Mouse (Mus musculus) retina, postnatal 1 day (tissue): Measurements from ENCODE around the gene D10Jhu81e.
A peak's percentile ranks its signal among the peaks of the same experiment; 100 is the strongest.
"Not testable (repeated sequence)": the region's sequence is repeated elsewhere in the genome, so short reads cannot be mapped to it uniquely, and the experiment has no call there.

Experiments
- DNase-seq: peaks from one replicate; pipeline ENCODE4 v3.0.0-alpha.2; 2012

D10Jhu81e gene

GRCm38 (mm10) chr10:78169281-78170042 is at the start of gene D10Jhu81e:
Gene D10Jhu81e (minus strand): TSS chr10:78169782.
- peak; percentile 98 for DNase-seq

- no peak for DNase-seq
Observed at GRCm38 (mm10) chr10:78218576-78218975, 49.0 kb upstream of the D10Jhu81e start.

- no peak for DNase-seq
Observed at GRCm38 (mm10) chr10:78216376-78217083, 46.9 kb upstream of the D10Jhu81e start.

GRCm38 (mm10) chr10:78214371-78214770 is 44.8 kb upstream of the D10Jhu81e start:
- DNase-seq = no peak

- DNase-seq = peak; percentile 13
Observed at GRCm38 (mm10) chr10:78211311-78211710, 41.7 kb upstream of the D10Jhu81e start.

- no peak for DNase-seq
Observed at GRCm38 (mm10) chr10:78201182-78201581, 31.6 kb upstream of the D10Jhu81e start.

DNA sequence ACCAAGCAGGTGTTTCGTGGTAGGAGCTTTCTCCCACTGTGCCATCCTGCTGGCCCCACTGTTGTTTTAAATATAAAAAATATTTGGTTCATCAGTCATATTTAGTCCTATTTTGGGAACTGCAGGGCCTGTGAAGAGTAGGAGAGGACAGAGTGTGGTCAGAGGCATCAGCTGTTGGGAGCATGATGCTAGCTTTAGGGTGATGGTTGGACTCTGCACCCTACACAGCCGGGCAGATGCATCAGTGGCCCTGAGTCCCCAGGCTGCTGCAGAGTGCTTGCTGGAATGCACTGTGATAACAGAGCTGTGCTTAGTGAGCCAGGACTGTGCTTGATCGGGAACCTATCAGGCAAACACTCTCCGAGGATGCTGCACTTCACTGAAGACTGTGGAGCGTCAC is 23.4 kb upstream of the D10Jhu81e start:
- no peak for DNase-seq

GRCm38 (mm10) chr10:78186076-78186475 is 16.5 kb upstream of the D10Jhu81e start:
- DNase-seq = not testable (repeated sequence)

DNA sequence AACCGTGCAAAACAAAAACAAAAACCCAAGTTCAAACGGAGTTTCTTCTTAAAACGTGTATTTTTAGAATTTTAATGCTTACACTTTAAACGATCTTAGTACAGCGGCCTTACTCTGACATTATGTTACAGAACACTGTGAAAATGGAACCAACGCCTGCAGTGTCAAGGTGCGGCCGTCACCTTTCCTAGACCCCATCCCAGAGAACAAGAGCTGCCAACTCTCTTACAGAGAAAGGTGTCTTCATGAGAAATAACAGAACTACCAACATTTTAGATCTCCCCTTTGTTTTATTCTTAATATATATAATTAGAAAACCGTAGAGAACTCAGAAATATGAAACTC is 15.8 kb upstream of the D10Jhu81e start:
- no peak for DNase-seq

GRCm38 (mm10) chr10:78184531-78185380 is 15.2 kb upstream of the D10Jhu81e start, which contains the start of gene Pwp2:
Gene Pwp2 (minus strand): TSS chr10:78185149.
- peak; percentile 96 for DNase-seq

DNA sequence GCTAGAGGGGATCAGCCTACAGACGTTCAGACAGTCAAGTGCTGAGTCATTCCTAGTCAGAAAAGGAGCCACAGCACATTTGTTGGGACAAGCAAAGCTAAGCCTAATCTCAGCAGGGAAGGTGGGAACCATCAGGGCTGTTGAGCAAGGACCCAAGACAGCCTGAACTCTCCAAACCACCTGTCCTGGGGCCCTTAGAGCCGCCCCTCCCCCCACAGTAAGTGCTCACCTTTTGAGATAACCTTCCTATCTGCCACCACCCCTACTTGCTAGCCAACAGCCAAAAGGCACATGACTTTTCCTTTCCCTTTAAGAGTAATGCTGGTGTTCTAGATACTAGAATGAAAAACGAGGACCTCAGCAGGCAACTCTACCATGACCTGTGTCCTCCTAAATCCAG is 14.0 kb upstream of the D10Jhu81e start:
- DNase-seq = no peak

DNA sequence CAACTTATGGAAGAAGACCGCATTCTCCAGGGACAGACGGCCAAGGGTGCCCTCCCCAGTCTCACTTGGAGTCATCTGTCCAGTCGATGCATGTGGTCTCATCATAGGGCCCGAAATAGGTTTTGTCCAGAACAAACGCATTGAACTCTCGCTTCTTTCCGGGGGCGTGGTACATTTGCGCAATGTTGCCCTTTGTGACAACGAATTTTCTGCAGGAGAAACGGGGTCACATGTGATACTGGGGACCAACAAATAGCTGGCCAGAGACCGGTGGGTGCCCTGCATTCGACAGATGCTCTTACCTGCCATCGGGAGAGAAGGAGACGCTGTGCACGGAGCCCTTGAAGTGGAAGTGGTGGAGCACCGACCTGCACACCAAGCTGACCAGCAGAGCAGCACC is 12.7 kb upstream of the D10Jhu81e start:
- DNase-seq = no peak

GRCm38 (mm10) chr10:78174474-78174873 is 4.9 kb upstream of the D10Jhu81e start:
- no peak for DNase-seq

- no peak for DNase-seq
Observed at GRCm38 (mm10) chr10:78171581-78171980, 2.0 kb upstream of the D10Jhu81e start.

DNA sequence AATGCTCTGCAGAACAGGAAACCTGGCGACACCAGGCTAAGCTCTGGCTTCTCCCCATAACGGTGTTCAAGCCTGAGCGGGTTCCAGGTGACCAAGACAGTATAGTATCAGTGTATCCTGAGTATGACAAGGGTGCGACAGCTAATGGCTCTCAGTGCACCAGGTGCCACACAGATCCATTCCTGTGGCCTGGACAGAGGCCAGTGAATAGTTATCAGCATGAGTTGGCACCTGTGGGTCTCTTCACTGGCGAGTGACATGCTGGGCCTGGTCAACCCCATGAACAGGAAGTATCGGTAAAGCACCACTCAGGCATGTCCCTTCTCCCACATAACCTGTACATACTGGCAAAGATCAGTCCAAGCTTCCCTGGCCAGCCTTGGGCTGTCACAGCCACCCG is 1.5 kb upstream of the D10Jhu81e start:
- no peak for DNase-seq

DNA sequence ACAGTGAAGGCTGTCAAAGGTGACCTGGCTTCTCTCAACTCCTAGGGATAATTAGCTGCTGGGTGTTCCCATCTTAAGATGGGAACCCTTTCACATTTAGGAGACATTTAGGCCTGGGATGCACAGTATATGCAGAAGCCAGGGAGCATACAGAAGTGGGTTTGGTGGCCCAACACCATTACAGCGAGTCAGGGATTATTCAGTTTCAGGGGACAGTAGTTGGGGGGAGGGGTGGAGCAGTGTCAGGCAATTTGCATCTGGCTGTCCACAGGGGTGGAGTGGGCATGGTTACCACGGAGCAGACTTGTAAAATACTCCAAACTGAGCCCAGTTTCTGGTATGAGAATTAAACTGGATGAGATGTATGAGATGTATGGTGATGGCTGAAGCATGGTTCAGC is 863 bp upstream of the D10Jhu81e start:
- no peak for DNase-seq

DNA sequence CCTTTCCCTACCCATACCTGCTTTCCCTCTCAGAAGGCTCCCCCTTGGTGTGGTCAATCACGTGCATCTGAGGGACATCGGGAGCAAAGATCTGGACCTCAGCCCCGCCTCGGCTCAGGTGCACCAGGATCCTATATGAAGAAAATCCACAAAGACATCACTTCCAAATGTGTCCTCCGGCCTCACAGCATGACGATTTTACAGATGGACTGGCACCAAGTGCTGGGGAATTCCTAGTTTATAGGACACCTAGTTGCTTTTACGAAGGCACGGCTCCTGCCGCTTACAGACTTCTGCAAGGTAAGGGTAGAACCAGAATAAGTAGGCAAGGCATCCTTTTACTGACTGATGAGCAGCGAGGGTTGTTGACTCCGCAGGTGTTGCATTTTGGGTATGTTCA is 790 bp downstream of the D10Jhu81e start:
- DNase-seq = no peak

- DNase-seq = no peak
Observed at GRCm38 (mm10) chr10:78167775-78168174, 1.8 kb downstream of the D10Jhu81e start.

- DNase-seq = peak; percentile 13
Observed at GRCm38 (mm10) chr10:78167333-78167732, 2.2 kb downstream of the D10Jhu81e start.

DNA sequence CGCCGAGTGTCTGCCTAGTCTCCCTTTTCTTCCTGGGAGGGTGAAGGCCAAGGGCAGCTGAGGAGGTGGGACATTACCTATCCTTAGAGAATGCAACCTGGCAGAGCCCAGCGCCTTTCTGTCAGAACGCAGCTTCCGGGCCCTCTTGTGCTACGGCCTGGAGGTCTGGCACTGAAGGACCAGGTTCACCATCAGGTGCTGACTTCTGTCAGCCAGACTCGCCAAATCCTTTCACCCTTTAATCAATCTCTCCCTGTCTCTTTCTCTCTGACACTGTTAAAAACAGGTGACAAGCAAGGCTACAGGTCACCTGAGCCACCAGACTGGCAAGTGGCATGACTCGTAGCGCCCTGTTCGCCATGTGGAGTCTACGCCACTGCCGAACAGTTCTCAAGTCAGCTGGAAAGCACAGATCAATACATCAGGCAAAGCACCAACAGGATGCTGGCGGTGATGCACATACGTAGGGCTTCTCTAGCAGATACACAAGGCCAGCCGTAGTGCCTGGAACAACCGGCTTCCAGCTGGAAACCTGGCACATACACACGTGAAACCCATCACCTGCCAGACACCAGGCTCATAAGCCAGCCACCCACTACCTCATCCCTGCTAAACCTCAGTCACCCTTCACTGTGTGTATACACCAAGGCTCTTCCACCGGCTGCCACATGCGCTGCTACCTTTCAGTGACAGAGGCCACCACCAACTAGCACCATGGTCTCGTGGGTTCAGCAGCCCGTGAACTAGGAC is 4.2 kb downstream of the D10Jhu81e start:
- no peak for DNase-seq

GRCm38 (mm10) chr10:78164786-78165185 is 4.8 kb downstream of the D10Jhu81e start:
- DNase-seq = no peak

DNA sequence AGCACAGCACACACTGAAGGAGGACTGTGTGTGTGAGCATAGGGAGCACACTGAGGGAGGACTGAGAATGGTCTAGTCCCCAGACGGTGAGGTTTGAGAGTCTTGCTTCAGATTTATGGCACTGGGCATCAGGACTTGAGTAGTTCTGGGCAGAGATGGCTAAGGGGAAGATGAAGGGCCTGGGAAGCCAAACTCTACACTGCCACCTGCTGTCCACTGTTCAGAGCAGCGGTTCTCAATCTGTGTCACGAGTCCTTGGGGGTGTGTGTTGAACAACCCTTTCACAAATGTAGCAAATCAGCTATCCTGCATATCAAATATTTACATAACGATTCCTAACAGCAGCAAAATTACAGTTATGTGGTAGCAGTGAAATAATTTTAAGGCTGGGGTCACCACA is 5.7 kb downstream of the D10Jhu81e start:
- DNase-seq = peak; percentile 74

- DNase-seq = no peak
Observed at GRCm38 (mm10) chr10:78163241-78163640, 6.3 kb downstream of the D10Jhu81e start.
